Mouse (Mus musculus) adrenal gland, postnatal 14 days (tissue): ENCODE results near the gene Efhd1. TPM values are rescaled to one million over a fixed set of nuclear protein-coding genes. Genes with fewer than 3 reads are reported as not detected.

Source experiments
- DNase-seq: peaks from one replicate; pipeline ENCODE4 v3.0.0; 2021; ENCODE audit warnings: mixed read lengths
- long read RNA-seq, 2 experiments: library from polyadenylated mRNA; stranded (forward); transcript quantifications; one replicate each; pipeline ENCODE4 v2.0.0; 2021
- total RNA-seq: library from RNA; stranded (reverse); gene quantifications from 2 replicates; pipeline ENCODE4 v1.2.3, GENCODE M21; 2021

Gene Efhd1
- 245 and 250 TPM in 2 replicates for total RNA-seq
- long read RNA-seq, experiment 1, transcript Efhd1-202 (5 exons, 1,726 nt) = minor isoform, 20 of 259 reads
- long read RNA-seq, experiment 1, transcript Efhd1-201 (4 exons, 1,854 nt) = major isoform, 205 of 259 reads
- long read RNA-seq, experiment 1, partial matches to known transcripts = 31 of 259 reads
- long read RNA-seq, experiment 1, other reads (novel, unspliced or antisense) = 3 of 259 reads
- long read RNA-seq, experiment 2, transcript Efhd1-201 (4 exons, 1,854 nt) = major isoform, 128 of 185 reads
- long read RNA-seq, experiment 2, transcript Efhd1-202 (5 exons, 1,726 nt) = minor isoform, 24 of 185 reads
- long read RNA-seq, experiment 2, partial matches to known transcripts = 4 of 185 reads
- long read RNA-seq, experiment 2, other reads (novel, unspliced or antisense) = 29 of 185 reads

DNA sequence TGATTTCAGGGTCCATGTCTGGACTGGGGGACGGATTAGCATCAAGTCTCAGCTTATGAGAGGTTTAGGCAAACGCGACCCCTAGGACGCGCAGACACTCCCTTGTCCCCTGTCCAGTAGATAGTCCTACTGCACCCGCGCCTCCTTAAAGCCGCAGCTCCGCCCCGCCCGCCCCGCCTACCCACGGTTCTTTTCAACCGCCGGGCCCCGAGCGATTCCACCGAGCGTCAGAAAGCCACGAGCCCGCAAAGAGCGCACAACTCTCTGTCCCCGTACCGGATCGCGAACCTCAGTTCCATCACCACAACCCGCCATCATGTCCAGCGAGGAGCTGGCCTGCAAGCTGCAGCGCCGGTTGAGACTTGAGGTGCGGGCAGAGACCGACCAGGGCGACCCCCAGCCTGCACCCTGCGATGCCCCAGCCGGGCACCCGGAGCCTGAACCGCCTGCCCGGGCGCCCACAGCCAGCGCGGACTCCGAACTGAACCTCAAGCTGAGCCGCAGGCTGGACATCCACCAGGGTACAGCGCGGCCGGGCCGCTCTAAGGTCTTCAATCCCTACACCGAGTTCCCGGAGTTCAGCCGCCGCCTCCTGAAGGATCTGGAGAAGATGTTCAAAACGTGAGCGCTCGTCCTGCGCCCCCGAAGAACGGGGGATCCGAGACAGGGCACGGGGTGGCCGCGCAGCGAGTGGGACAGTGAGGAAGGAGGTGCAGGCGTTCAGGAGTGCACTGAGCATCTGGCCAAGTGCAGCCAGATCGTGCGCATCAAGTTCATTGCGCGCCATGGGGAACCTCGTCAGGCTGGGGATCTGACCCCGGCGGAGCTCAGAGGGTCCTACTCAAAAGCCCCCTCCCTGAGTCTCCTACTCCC is at the start of gene Efhd1:
Gene Efhd1, plus strand, starts transcription at position 230 of the 873 bp plus-strand sequence.
- DNase-seq = peak; percentile 86

DNA sequence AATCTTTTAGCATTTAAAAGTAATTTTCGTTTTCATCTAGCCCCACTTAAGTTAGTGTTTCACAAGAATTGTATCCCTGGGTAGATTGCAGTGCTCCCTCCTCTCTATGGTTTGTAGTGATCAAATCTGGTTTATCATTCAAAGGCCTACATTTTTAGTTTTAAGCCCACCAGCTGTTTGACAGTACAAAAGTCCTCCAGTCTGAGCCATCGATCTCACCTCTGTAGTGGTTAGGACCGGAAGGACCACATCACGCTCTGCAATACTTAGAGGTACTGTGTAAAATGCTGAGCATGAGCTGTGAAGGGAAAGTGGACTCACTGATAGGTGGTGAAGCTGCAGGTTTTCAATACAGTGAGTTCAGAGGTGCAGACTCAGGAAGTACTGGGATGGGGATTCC is 49.4 kb upstream of the Efhd1 start:
- DNase-seq = no peak

DNA sequence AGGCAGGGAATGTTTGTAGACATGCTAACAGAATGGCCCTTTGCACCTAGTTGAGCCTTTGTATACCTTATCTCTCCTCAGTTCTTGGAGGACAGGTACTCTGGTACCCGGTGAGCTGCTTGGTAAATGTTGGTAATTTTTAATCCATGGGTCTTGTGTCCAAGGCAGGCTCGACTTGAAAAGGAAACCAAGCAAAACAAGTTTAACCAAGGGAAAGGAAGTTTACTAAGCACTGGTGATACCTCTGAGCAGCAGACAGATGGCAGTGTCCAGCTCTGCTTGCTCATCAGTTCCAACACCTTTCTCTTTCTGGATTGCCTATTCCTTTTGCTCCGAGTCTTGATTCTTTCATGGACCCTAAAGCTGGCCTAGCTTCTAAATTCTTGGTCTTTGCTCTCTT is 46.2 kb upstream of the Efhd1 start:
- no peak for DNase-seq

DNA sequence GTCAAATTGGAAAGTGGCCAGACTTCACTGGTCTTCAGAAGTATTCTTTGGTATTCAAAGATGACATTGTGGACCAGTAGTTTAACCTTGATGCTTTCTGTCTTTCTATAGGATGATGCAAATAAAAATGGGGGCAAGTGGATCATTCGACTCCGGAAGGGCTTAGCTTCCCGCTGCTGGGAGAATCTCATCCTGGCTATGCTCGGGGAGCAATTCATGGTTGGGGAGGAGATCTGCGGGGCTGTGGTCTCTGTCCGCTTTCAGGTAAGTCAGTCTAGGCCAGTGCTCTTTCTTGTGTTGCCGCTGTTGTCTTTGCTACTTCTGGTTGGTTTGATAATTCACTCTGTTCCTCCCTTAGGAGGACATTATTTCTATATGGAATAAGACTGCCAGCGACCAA is 38.4 kb upstream of the Efhd1 start:
- DNase-seq = no peak

DNA sequence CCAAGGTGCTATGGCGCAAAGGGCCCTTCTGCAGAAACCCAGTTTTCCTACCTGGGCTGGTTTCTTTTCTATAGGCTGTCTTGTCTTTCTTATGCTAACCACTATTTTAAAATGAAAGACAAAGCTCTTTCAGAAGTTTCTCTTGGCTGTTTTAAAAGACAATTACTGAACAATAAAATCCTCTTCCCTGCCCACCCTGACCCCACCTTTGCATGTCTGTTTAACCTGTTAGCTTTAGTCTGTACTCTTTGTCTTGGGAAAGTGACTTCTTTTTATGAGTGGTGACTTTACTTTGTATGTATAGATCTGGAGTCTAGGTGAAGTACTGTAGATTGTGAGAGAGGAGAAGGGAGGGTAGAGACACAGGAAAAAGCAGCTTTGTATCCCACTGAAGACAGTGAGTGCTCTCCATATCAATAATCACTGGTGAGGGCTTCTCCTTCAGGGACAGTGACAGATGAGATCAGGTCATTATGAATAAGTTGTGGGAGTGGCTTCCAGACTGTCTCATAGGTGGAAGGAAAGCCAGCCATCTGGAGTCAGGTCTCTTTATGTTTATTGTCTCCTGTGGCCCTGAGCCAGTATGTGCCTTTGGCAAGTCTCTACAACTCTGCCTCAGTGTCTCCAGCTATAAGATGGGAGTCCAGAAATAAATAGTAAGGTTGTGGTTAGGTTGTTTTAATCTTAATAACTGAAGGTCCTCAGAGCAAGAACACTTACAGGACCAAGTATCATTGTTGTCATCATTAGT is 37.6 kb upstream of the Efhd1 start:
- no peak for DNase-seq

DNA sequence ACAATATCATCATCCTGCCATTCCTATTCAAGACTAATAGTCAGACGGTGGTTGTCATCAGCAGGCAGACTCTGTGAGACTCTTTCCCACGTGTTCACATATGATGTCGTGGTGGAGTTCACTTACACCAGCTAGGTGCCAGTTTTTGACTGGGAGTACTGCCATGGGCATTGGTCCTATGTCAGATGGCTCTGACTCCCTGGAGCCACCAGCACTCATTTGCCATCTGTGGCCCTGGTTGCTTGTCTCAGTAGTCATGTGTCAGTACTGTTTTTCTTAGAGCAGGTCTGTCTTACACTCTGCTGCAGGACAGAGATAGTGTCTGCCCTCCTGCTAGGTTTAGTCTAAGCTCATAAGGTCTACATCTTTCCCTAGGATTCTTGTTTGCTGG is 37.0 kb upstream of the Efhd1 start:
- DNase-seq = no peak

DNA sequence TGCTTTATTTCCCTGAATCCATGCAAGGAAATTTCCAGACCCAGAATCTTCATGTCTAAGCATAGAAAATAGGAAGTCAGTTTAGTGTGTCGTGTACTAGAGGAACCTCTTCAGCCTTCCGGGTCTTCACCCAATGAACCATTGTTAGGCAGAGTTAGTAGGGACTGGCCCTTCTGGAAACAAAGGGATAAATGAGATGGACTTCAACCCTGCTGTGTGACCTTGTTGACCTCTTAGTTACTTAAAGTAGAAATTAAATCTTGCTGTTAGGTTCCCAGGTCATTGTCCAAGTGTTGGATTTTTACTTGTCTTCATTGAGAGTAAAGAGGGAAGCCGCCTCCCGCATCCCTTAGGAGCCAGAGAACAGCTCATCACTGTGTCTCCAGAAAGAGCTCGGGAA is 33.6 kb upstream of the Efhd1 start:
- no peak for DNase-seq

DNA sequence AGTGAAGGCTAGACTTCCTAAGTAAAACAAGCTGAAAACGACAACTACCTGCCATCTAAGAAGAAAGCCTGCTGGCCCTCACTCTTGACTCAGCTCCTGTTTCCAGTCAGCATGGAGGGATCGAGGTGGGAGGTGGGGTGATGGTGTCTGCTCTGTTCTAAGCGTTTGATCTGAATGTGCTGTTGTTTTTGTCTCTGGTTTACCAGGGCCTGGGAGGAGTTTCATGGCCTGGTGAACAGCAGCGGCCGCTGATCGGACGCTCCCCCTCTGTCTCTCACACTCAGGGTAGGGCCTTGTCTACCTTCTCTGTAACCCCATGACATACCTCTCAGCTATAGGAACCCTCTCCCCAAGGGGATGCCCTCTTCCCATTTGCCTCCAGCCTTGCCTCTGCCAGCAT is 32.0 kb upstream of the Efhd1 start:
- no peak for DNase-seq

DNA sequence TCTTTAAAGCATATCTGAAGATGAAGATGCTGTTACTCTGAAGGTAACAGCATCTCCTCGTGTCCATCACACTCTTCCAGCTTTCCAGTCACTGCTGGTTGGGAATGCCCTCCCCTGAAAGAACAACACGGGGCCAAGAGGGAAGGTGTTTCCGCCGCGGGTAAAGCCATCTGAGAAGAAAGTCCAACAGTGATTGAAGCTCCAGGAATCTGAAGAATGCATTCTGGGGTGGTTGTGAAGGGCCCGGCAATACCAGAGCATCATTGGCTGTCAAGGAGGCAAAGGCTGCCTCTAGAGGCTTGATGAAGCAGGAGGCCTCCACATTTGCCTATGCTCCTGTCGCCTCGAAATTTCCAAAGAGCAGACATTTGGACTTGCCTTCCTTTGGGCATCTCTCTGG is 25.1 kb upstream of the Efhd1 start:
- no peak for DNase-seq

DNA sequence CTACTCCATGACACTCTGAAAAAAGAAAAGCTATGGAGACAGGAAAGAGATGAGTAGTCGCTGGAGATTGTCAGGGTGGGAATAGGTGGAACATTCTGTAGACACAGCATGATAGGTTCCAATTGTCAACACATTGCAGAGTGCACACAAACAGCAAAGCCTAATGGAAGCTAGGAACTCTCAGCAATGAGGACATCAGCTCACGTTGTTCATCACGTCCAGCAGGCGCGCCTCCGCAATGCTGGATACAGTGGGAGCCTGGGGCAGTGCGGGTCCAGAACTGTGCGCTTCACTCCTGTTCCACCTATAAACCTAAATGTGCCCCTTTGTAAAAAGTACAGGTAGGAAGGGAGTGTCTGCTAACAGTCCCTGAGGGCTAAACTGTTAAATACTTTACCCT is 21.1 kb upstream of the Efhd1 start:
- DNase-seq = no peak

DNA sequence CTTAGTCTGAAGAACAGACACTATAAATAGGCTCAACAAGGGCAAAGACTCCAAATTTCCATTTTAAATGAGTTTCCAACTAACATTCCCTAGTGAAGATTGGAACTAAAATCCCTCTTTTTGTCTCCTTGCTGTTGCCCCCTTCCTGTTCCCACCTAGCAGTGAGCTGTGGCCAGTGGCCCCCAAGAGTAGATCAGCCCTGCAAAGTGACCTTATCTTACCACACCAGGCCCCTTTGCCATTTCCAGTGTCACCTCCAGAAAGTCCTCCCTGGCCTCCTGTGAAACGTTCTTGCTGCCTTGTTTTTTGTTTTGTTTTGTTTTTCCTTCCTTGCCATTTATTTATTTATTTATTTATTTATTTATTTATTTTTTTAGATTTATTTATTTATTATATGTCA is 18.7 kb upstream of the Efhd1 start:
- no peak for DNase-seq

DNA sequence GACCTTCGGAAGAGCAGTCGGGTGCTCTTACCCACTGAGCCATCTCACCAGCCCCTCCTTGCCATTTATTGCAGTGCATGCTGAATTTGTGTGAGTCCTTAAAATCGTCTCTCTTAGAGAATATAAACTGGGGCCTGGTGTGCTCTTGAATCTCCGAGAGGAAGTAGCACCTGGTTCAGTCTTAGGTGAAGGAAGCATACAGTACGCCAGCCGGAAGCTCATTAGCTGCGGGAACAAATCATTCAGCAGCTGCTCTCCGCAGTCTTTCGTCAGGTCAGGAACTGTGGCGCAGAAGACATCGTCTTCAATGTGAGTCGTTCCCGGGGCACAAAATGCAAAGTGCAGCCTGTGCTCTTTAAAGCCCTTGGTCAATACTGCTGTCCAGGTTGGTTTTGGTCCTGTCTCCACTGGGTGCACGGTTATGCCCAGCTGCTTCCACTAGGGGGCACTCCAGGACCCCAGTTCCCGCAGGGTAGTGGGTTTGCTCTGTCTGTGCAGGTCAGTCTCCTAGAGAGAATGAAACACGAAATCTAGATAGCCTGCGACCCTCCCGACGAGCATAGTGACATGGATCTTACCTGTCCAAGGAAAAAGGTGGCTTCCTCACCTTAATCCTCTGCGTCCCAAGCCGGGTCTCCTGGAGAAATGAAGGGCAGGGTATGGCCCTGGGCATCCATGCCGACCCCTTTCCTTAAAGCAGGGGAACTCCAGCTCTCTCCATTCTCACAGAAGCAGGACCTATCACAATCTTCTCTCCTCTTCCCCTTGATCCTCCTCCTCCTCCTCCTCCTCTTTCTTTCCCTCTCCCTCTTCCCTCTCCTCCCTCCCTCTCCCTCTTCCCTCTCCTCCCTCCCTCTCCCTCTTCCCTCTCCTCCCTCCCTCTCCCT is 18.0 kb upstream of the Efhd1 start:
- DNase-seq = peak; percentile 92

DNA sequence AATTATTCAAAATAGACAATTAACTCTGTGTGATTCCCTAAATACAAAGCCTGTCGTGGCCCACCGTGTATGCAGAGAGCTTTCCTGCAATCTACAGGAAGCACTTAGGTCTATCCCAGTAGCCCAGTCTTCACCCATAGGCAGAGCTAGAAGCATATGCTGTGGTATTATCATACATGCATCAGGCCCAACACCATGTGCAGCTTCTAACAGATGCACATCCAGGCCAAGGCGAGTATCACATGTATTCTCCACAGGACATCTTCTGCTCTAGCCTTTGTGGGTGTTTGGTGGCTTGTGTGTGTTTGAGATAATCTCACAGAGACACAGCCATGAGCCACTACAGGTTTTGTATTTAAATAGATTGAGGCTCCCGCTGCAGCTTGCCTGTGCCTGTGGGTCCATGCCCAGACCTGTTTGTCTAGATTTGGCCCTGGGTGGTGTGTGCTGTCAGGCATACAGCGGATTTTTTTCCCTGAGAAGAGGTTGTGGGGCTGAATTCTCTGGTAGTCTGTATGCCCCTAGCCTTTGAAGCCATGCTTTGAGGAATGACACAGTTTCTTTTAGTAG is 12.0 kb upstream of the Efhd1 start:
- DNase-seq = no peak

DNA sequence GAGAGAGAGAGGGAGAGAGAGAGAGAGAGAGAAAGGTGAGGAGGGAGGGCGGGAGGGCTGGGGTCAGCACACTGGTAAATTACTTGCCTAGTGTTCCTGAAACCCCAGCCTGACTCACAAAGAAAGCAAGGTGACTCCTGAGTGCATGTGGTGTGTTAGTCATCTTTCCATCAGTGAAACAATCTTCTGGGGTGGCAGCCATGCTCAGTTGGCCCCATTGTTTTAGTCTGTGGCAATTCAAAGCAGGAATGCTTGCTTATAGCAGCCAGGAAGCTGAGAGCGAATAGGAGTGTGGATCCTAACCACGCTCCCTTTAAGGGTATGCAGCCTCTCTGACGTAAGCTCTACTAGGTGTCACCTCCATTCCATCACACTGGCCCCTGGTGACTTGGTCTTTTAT is 9.0 kb upstream of the Efhd1 start:
- DNase-seq = no peak

DNA sequence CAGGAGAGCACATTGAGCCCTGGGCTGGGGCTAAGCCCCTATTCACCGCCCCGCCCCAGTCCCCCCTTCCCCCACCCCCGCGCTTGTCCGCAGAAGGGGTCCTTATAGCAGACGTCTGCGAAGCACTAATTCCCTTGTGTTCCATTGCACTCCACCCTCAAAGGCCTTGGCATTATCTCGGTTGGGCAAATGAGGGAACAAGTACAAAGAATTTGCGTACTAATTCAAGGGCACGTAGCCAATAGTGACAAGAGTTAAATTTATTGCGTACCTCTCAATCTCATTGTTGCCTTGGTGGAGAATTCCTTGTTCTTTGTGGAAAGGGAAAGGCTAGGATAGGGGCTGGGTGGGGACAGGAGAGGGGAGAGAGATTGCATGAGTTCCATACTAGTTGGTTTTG is 6.5 kb upstream of the Efhd1 start:
- peak; percentile 71 for DNase-seq

DNA sequence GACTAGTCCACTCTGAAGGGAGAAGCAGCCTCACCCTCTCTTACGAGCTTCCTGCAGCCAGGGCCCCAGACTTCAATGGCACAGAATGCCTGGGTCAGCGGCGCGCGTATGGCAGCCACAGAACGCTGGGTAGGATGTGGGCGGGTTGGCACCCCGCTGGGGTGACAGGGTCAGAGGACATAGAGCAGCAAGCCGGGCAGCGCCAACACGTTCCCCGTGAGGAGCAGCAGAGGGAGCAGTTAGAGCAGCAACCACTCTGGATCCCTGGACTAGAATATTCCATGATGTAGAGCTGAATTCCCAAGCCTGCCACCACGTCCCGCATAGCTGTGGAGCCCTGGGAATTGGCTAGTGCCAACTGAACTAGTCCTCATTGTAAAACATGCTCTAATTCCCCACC is 5.7 kb upstream of the Efhd1 start:
- DNase-seq = peak; percentile 80

DNA sequence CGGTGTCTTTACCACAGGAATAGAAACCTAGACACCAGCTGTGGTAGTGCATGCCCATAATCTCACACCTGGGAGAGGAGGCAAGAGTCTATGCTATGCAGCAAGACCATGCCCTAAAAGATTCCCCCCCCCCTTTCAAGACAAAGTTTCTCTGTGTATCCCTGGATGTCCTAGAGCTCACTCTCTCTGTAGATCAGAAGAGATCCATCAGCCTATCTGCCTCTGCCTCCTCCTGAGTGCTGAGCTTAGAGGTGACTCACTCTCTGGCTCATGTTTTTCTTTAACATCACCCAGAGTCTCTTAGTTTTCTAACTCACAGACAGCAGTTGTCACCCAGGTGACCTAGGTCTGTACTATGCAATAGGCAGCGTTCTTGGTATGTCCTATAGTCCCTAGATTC is 4.8 kb upstream of the Efhd1 start:
- no peak for DNase-seq

DNA sequence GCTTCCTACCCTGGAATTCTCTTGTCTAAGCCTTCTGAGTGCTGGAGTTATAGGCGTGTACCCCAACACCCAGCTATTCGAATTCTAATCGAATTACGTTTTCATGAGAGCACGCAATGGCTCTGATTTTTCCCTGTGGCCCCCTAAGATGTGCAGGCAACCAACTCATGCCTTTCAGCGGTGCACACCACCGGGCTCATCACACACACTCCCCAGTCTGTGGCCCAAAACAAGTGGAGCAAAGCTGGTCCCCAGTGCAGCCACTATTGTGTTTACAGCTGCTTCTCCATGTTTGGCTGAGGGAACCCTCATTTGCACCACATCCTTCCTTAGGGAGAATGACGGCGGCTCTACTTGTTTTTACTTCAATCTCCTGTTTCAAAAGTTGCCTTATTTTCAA is 906 bp upstream of the Efhd1 start:
- DNase-seq = no peak

DNA sequence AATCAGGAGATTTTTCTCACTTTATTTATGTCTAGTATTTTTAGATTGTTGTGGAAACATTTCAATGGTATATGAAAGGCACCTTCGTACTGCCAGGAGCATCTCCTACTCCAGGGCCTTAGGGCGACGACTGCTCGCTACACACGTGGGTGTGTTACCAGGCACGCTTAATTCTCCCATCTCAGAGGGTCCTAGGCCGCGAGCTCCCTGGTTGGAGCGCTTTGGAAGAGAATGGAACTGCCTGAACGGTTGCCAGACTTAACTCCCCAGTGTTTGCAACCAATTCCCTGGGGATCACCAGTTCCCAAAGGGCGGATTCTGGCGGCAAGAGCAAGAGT is 398 bp upstream of the Efhd1 start:
- no peak for DNase-seq

DNA sequence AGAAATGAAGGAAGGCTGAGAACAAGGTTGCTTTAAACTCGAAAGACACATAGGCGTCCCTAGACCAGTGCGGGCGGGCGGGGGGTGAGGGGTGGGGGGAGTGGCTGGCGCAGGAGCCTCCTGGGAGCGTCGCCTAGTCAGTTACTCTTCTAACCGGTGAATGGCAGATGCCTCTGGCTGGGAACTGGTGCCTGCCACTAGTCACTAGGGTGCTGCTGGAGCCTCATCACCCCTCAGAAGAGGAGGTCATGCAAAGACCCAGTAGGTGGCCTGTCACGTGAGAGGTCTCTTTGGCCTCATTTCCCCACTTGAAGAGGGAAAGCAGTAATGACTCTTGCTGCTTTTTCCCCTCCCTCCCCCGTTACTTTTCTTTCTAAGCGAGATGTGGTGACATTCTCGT is 1.0 kb downstream of the Efhd1 start:
- peak; percentile 47 for DNase-seq

DNA sequence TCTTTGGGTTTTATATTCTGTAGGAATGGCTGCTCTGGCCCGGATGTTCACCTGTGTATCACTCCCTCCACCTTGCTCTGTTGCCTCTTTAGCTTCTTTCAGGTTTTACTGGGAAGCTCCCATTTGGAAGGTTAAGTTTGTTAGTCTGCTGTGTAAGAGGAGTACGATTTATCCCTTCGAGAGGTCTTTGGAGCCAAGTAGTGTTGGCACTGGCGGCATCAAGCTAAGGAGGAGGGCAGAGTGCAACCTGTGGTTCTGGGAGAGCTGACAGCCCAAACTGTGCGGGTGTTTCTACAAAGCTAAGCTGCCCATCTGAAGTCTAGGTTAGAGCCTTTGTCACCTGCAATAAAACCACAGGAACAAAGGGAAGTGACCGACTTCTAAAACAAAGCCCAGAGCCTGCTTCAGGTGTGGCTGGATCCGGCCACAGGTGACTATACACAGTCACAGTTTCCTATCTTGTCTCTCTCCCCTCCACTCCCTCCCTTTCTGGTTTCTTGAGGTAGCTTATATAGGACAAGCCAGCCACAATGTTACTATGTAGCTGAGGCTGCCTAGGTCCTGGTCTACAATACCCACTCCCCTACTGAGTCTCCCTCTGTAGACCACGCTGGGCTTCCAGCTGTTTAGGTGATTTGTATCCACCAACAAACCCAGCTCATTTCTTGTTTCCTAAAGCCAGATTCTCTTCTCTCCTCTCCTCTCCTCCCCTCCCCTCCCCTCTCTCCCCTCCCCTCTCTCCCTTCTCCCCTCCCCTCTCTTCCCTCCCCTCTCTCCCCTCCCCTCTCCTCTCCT is 2.3 kb downstream of the Efhd1 start:
- DNase-seq = no peak
